Mouse (Mus musculus) stomach, postnatal 0 days (tissue): ENCODE data around the gene Tsc22d4.

ENCODE experiments used
- CTCF ChIP-seq: IDR thresholded peaks from 2 replicates; pipeline ENCODE4 v1.5.1; 2016; ENCODE audit warnings: antibody characterized with exemption, low read depth, mild to moderate bottlenecking, moderate library complexity
- EP300 ChIP-seq: optimal IDR thresholded peaks from 2 replicates; pipeline ENCODE3; 2016; ENCODE audit warnings: antibody characterized with exemption

DNA sequence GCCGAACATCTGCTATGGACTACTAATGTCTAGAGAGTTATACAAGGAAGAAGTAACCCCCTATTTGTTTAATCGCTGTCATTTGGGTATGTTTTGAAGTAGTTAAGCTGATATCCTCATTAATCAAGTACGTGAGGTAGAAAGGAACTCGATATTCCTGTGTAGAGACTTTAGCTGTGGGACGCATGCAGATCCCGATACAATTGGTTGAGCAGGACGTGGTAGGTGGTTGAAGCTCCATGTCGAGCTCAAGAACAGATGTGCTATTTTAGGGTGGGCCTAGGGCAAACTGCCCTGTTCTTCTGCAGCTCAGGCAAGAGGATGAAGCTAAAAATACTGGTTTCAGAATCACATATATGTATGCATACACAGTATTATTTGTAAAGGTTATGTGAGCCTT is 29.8 kb upstream of the Tsc22d4 start:
- no peak for TF ChIP-seq CTCF
- no peak for TF ChIP-seq EP300
